Mouse (Mus musculus): Measurements from ENCODE around the gene Ugt1a6b.
A peak's percentile ranks its signal among the peaks of the same experiment; 100 is the strongest.

Ugt1a6b gene

GRCm38 (mm10) chr1:88261706-88262105 lies 158.7 kb downstream of the Ugt1a6b start:
- DNase-seq (ENCODE audit: low spot score) = peak; percentile 53

GRCm38 (mm10) chr1:88262255-88262654 lies 159.2 kb downstream of the Ugt1a6b start:
- peak; percentile 85 for DNase-seq (ENCODE audit: low spot score)

GRCm38 (mm10) chr1:88262961-88263360 lies 159.9 kb downstream of the Ugt1a6b start:
- peak; percentile 52 for DNase-seq (ENCODE audit: low spot score)

GRCm38 (mm10) chr1:88263778-88264177 lies 160.7 kb downstream of the Ugt1a6b start:
- DNase-seq (ENCODE audit: low spot score) = peak; percentile 50

GRCm38 (mm10) chr1:88264237-88264868 lies 161.3 kb downstream of the Ugt1a6b start:
- DNase-seq (ENCODE audit: low spot score) = peak; percentile 65

GRCm38 (mm10) chr1:88264869-88265240 lies 161.8 kb downstream of the Ugt1a6b start:
- DNase-seq (ENCODE audit: low spot score) = peak; percentile 78

GRCm38 (mm10) chr1:88266123-88266522 lies 163.1 kb downstream of the Ugt1a6b start:
- DNase-seq (ENCODE audit: low spot score) = no peak

- DNase-seq (ENCODE audit: low spot score) = peak; percentile 4
Observed at GRCm38 (mm10) chr1:88267489-88267888, 164.4 kb downstream of the Ugt1a6b start.

- no peak for DNase-seq (ENCODE audit: low spot score)
Observed at GRCm38 (mm10) chr1:88268070-88268469, 165.0 kb downstream of the Ugt1a6b start.
